Mouse (Mus musculus): ENCODE measurements around the gene Trim71. TPM values are rescaled to one million over a fixed set of nuclear protein-coding genes. Genes with fewer than 3 reads are reported as not detected.

Gene Trim71
- total RNA-seq, 2 experiments from 2014 or later: not detected

GRCm38 (mm10) chr9:114560771-114561670 lies 3.1 kb downstream of the Trim71 start:
- no peak for ATAC-seq (replicated peaks; ENCODE audit: low FRiP score, poor library complexity, severe bottlenecking)

DNA sequence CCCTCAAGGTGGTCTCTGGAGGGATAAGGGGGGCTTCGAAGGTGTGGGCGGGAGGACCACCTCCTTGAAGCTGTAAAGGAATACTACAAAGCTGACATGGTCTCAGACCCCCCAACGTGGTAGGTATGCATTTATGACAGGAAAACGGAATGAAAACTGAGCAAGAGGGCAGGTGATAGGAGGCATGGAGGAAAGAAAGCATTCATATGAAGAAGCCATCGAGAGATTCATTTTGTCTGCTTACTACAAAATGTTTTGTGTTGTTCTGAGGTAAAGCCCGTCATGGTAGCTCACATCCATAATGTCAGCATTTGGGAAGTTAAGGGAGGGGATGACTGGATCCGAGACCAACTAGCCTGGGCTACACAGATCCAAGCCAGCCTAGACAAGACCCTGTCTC lies 4.0 kb downstream of the Trim71 start:
- no peak for ATAC-seq (replicated peaks; ENCODE audit: low FRiP score, poor library complexity, severe bottlenecking)

GRCm38 (mm10) chr9:114557086-114557485 lies 7.1 kb downstream of the Trim71 start:
- ATAC-seq (replicated peaks; ENCODE audit: low FRiP score, poor library complexity, severe bottlenecking): no peak

DNA sequence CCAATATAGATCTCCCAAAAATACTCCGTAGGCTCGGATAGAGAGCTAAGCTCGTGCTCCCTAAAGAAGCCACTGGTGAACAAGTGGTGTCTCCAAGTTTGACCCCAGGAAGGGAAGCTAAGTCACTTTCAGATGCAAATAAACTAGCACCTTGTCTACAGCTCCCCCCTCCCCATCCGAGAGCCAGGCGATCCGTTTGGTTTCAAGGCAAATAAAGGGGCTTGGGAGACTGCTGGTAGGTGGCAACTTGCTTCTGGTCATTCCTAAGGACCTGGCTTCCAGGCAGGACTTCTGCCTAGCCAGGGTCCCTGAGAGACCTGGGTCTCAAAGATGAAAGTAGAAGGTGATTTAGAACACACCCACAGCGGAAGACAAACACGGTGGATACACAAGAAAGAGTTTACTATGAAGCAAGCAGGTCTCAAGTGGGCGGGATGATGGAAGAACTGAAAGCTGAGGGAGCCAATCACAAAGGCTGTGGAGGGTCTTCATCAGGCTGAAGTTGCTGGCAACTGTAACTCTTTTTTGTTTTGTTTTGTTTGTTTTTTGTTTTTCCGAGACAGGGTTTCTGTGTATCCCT lies 7.8 kb downstream of the Trim71 start:
- ATAC-seq (replicated peaks; ENCODE audit: low FRiP score, poor library complexity, severe bottlenecking): no peak

- ATAC-seq (replicated peaks; ENCODE audit: low FRiP score, poor library complexity, severe bottlenecking): no peak
Measured at GRCm38 (mm10) chr9:114554355-114554979, 9.7 kb downstream of the Trim71 start.

- no peak for ATAC-seq (replicated peaks; ENCODE audit: low FRiP score, poor library complexity, severe bottlenecking)
Measured at GRCm38 (mm10) chr9:114553828-114554227, 10.3 kb downstream of the Trim71 start.

DNA sequence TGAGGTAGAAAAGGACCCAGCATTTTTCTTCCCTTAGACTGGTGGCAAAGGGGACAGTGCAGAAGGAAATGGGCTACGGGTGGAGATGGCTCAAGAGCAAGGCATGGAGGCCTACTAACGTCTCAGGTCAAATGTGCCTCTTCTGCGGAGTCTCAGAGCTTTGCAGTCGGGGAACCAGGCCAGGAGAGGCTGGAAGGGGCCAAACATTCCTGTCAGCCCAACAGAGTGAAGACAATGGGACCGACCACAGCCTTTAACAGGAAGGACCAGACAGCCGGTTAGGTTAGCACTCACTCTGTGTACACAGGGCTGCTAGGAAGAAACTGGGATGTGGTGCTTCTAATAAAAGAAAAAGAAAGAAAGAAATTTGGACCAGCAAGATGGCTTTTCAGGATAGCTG lies 14.1 kb downstream of the Trim71 start:
- no peak for ATAC-seq (replicated peaks; ENCODE audit: low FRiP score, poor library complexity, severe bottlenecking)

DNA sequence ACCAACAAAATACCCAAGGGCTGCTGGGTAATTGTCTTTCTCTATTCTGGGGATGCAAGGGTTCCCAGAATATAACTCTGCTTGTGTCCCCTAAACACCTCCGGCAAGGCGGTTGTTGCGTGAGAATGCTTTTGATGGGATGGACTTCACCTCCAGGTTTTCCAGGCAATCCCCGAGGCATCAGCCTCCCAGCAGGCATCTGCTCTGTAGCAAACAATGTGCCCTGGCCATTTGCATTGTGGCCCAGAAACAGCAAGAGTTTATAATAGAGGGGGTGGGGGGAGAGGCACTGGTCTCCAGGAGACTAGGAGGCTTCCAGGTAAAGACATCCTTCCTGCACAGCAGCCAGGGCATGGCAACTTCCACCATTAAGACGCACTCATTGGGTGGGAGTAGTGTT lies 15.1 kb downstream of the Trim71 start:
- no peak for ATAC-seq (replicated peaks; ENCODE audit: low FRiP score, poor library complexity, severe bottlenecking)

DNA sequence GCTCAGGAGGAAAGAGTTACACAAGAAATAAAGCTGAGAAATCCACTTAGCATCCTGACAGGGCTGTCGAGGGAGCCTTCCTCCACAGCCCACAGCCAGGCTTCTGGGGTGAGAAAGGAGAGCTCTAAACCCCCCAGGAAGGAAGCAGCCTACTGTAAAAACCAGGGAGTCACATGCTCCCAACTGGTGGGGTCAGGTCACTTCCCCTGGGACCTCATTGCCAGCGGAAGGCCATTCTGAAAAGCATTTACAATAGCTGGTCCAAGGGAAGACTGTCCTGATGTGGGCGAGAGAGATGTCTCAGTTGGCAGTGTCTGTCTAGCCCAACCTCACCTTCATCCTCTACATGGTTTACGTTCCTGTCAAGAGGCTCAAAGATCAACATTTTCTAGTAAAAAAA lies 15.7 kb downstream of the Trim71 start:
- no peak for ATAC-seq (replicated peaks; ENCODE audit: low FRiP score, poor library complexity, severe bottlenecking)

DNA sequence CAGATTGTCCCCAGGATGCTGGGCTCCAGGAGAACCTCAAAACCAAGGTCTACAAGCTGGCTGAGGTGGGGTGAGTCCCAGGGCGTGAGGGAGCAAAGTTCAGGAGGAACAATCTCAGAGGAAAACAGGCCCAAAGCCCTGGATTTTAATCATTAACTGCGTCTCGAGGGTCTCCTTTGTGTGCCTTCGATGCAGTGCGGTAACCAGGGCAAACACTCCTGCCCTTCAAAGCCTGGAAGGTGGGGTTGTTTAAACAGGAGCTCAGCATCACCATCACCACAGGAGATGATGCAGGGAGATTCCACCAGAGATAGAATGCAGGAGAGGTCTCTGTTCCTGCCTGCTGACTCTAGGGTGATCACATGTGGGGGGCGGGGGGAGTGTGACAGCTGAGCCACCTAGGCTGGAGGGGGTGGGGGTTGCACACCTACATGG lies 16.5 kb downstream of the Trim71 start:
- no peak for ATAC-seq (replicated peaks; ENCODE audit: low FRiP score, poor library complexity, severe bottlenecking)

- ATAC-seq (replicated peaks; ENCODE audit: low FRiP score, poor library complexity, severe bottlenecking): no peak
Measured at GRCm38 (mm10) chr9:114546765-114547164, 17.4 kb downstream of the Trim71 start.

DNA sequence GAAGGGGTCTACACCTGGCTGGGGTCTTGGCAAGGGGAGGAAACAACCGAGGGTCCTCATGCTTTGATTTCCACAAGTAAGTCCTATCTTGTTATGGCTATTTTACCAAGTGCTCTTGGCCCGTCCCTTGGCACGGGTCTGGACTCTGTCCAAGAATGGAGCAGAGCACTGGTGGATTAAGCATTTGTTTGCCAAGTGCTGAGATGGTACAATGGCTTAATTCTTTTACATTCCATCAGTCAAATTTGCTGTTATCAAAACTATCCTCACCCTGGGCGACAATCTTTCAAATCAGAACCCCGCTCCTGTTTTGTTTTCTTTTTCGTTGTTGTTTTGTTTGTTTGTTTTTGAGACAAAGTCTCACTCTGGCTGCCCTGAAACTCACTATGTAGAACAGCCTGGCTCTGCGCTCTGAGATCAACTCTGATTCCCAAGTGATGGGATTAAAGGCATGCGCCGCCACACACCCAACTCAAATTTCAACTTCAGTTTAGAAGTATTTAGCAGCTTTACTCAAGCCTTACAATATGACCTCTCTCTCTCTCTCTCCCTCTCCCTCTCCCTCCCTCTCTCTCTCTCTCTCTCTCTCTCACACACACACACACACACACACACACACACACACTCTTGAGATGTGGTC lies 19.3 kb downstream of the Trim71 start:
- no peak for ATAC-seq (replicated peaks; ENCODE audit: low FRiP score, poor library complexity, severe bottlenecking)

GRCm38 (mm10) chr9:114543882-114544753 lies 20.1 kb downstream of the Trim71 start:
- no peak for ATAC-seq (replicated peaks; ENCODE audit: low FRiP score, poor library complexity, severe bottlenecking)

GRCm38 (mm10) chr9:114541279-114541741 lies 22.9 kb downstream of the Trim71 start:
- no peak for ATAC-seq (replicated peaks; ENCODE audit: low FRiP score, poor library complexity, severe bottlenecking)

GRCm38 (mm10) chr9:114538996-114539563 lies 25.1 kb downstream of the Trim71 start:
- ATAC-seq (replicated peaks; ENCODE audit: low FRiP score, poor library complexity, severe bottlenecking): no peak

- no peak for ATAC-seq (replicated peaks; ENCODE audit: low FRiP score, poor library complexity, severe bottlenecking)
Measured at GRCm38 (mm10) chr9:114536628-114537027, 27.5 kb downstream of the Trim71 start.

GRCm38 (mm10) chr9:114534747-114535517 lies 29.2 kb downstream of the Trim71 start:
- ATAC-seq (replicated peaks; ENCODE audit: low FRiP score, poor library complexity, severe bottlenecking): no peak

- no peak for ATAC-seq (replicated peaks; ENCODE audit: low FRiP score, poor library complexity, severe bottlenecking)
Measured at GRCm38 (mm10) chr9:114533848-114534247, 30.3 kb downstream of the Trim71 start.

All from erythroblast, adult 5-6 weeks (primary cell).